Mouse (Mus musculus) thymus, adult 2 months (tissue): Measurements from ENCODE around the gene Lingo1. TPM values are rescaled to one million over a fixed set of nuclear protein-coding genes. Genes with fewer than 3 reads are reported as not detected.

Experiments
- DNase-seq: peaks from one replicate; pipeline ENCODE4 v3.0.0; 2021
- H3K27ac ChIP-seq: fragments of 200-500 bp; 2 replicates; pipeline ENCODE4 v1.5.1; 2012; ENCODE audit warnings: low read length, control low read depth; ENCODE audit not compliant: control insufficient read depth, insufficient read depth
- H3K27me3 ChIP-seq: fragments of 200-500 bp; 2 replicates; pipeline ENCODE4 v1.6.1; 2012; ENCODE audit warnings: mild to moderate bottlenecking, low read length, moderate library complexity, mixed read lengths; ENCODE audit not compliant: control insufficient read depth, insufficient read depth
- H3K36me3 ChIP-seq: fragments of 200-500 bp; 2 replicates; pipeline ENCODE4 v1.6.1; 2012; ENCODE audit warnings: mild to moderate bottlenecking, low read length, moderate library complexity; ENCODE audit not compliant: control insufficient read depth, insufficient read depth
- H3K4me1 ChIP-seq: fragments of 200-500 bp; replicated peaks from 2 replicates; pipeline ENCODE4 v1.6.1; 2012; ENCODE audit warnings: low read length; ENCODE audit not compliant: control insufficient read depth, insufficient read depth
- H3K4me3 ChIP-seq: fragments of 200-500 bp; 2 replicates; pipeline ENCODE4 v1.5.1; 2012; ENCODE audit warnings: mild to moderate bottlenecking, low read length, control low read depth, moderate library complexity; ENCODE audit not compliant: control insufficient read depth, insufficient read depth
- CTCF ChIP-seq: fragments of 200-500 bp; IDR thresholded peaks from 2 replicates; pipeline ENCODE4 v1.5.1; 2012; ENCODE audit warnings: mild to moderate bottlenecking, control low read depth, low read length, moderate library complexity, borderline replicate concordance; ENCODE audit not compliant: control insufficient read depth, poor library complexity, insufficient read depth; ENCODE audit errors: extremely low read depth
- POLR2A ChIP-seq: fragments of 200-500 bp; IDR thresholded peaks from 2 replicates; pipeline ENCODE4 v1.6.1; 2012; ENCODE audit warnings: mild to moderate bottlenecking, low read length, control low read depth, moderate library complexity; ENCODE audit not compliant: control insufficient read depth, poor library complexity, insufficient read depth; ENCODE audit errors: extremely low read depth
- WGBS: fragments of 180-500 bp; shearing (Covaris S2); methylation state at CpG from one replicate; pipeline ENCODE4 v1.1.7; 2018; 5-methylcytosine and 5-hydroxymethylcytosine counted together
- polyA plus RNA-seq: library from polyadenylated mRNA; depleted of rRNA; stranded (reverse); fragments of >200 nt; gene quantifications from 2 replicates; pipeline ENCODE4 v1.2.3, GENCODE M21; 2012; rRNA removed

Lingo1 gene
- polyA plus RNA-seq, 1 experiment: 5.2 TPM

DNA sequence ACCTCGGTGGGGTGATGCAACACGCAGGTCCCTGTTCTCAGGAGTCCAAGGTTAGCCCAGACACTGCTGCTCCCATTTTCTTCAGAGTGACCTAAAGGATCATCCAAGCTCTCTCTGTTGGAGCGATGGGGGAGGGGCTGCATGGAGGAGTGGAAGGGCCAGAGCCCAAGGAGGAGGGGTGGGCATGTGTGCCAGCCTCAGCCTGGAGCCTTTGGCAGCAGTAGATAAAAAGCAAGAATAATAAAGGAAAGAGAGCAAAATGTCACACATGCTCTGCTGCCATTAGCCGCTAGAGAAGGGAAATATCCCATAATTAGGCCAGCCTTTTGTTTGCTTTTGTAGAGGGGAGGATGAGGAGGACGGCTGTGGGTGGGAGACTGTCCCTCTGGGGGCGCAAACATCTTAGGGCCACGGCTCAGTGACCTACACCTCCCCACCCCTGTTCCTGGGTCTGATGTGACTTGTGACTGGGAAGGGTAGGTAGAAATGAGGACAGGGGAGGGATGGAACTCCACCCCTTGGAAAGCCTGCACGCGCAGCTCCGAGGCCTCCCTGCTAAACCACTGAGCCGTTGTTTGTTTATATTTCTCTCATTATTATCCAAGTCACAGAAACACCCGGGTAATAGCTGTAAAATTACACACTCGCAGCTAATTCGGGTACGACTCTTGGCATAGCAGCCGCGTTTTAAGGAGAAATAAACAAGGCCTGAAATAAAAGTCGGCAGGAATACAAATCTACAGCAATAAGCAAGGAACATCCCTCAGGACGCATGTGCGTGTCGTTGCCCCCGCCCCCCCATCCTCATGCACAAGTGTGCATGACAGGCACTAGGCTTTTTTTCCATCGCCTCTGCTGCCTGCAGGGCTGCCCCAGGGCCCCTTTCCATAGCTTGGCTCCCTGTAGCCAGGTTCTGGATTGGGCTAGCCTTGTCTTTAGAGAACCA is 223.5 kb downstream of the Lingo1 start:
- Histone ChIP-seq H3K27me3 (no peaks in the 10 kb centered on the region), H3K4me3 (no peak overlapping the region), H3K27ac (no peak overlapping the region), H3K36me3 (no peaks in the 10 kb centered on the region), H3K4me1 (no peaks in the 10 kb centered on the region)
- TF ChIP-seq POLR2A (no peak), CTCF (no peak)
- WGBS: 86% methylated on average over 23 of the region's 23 CpGs
- DNase-seq: no peak

Other genes starting within 250 kb of the Lingo1 start
- gene Odf3l1, start 68.2 kb upstream of the Lingo1 start, polyA plus RNA-seq: 2.2 TPM in 2 replicates
- 3.5 and 3.6 TPM in 2 replicates for gene Cspg4, start 68.6 kb upstream of the Lingo1 start, polyA plus RNA-seq
- 15.0 and 15.6 TPM in 2 replicates for gene Snx33, start 131.9 kb upstream of the Lingo1 start, polyA plus RNA-seq
- 315 and 327 TPM in 2 replicates for gene Imp3, start 141.0 kb upstream of the Lingo1 start, polyA plus RNA-seq
- 6.1 and 6.3 TPM in 2 replicates for gene Snupn, start 154.4 kb upstream of the Lingo1 start, polyA plus RNA-seq
- 15.0 and 20.5 TPM in 2 replicates for gene Ptpn9, start 198.5 kb upstream of the Lingo1 start, polyA plus RNA-seq